Mouse (Mus musculus): ENCODE data around the gene Dhps. TPM values are rescaled to one million over a fixed set of nuclear protein-coding genes. Genes with fewer than 3 reads are reported as not detected.
A peak's percentile ranks its signal among the peaks of the same experiment; 100 is the strongest.

Dhps gene
- polyA plus RNA-seq (2012; rRNA removed) (44.9 and 46.9 TPM in 2 replicates), polyA plus RNA-seq (2014; fragmentation: Nextera tagmentation; extraction: Ambion mirVana) (46.1 and 47.7 TPM in 2 replicates)

DNA sequence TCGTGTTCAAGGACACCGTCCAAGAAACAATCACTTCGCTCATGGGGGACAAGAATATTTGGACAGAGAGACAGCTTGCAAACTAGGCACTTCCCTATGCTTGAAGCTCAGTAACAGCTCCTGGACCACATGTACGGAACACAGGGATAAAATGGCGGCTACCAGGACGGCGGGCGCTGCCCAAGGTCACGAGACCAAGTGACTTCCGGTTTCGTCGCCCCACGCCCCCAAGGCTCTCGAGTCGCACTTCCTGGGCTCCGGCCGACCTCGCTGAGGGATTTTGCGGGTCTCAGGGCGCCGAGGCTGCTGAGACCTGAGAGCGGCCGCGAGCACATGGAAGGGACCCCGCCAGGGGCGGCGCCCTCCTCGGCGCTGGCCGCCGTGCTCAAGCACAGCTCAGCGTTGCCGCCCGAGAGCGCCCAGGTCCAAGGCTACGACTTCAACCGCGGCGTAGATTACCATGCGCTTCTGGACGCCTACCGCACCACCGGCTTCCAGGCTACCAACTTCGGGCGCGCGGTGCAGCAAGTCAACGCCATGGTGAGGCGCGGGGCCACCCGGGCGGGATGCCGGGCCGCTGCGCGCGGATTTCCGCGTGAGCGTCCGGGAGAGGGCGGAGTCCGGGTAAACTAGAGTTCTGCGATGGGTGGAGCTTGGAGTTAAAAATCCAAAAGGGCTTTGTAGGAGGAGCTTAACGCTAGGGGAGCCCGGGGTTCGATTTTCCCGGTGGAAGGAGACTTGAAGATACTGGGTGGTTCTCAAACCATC is at the start of gene Dhps:
Gene Dhps (plus strand): TSS at position 244 of the 768 bp plus-strand sequence.
- peaks cover 10% of the 10 kb centered on the region for H3K4me1 ChIP-seq (ENCODE audit: control insufficient read depth, insufficient read depth, low read length)
- under 1% methylated on average over 61 of the region's 68 CpGs for WGBS
- H3K9ac ChIP-seq (ENCODE audit: low read depth, low read length, severe bottlenecking): peak within 1 kb of the TSS; percentile 80
- peaks cover 47% of the 10 kb centered on the region for H3K36me3 ChIP-seq (ENCODE audit: control insufficient read depth, insufficient read depth, low read length)
- H3K4me2 ChIP-seq (replicated peaks; ENCODE audit: low read depth, low read length, severe bottlenecking): peak within 1 kb of the TSS; percentile 72
- TF ChIP-seq POLR2A (IDR thresholded peaks at IDR 0.05; ENCODE audit: borderline replicate concordance, extremely low read depth, insufficient read depth, insufficient read length): 0 out of 2 replicates have a peak, but pooled peaks have one; percentile 55
- DNase-seq (ENCODE audit: low spot score) (peak; percentile 94), ATAC-seq (ENCODE audit: low FRiP score, low read depth) (peak; percentile 89)
- peak within 1 kb of the TSS; percentile 82 for H3K4me3 ChIP-seq (replicated peaks; ENCODE audit: low read length)
- peak within 1 kb of the TSS; percentile 89 for H3K27ac ChIP-seq (replicated peaks; ENCODE audit: low read depth, low read length)
- H3K27me3 ChIP-seq (ENCODE audit: control insufficient read depth, insufficient read depth, low read length): no peaks in the 10 kb centered on the region
- no peaks in the 10 kb centered on the region for H3K9me3 ChIP-seq (ENCODE audit: control insufficient read depth, low read length)

DNA sequence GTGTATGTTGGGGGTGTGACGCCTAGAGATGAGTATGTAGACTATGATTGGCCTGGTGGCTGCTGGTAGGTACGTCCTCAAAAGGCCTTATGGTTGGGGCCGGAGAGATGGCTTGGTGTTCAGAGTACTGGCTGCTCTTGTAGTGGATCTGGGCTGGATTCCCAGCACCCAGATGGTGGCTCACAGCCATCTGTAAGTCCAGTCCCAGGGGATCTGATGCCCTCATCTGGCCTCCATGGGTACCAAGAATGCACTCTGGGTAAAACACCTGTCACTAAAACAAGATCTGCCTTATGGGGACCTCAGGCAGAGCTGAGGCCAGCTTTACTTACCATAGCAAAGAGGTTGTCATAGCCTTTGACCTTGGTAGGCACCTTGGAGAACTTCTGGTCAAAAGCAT is 47.7 kb upstream of the Dhps start:
- H3K27me3 ChIP-seq (ENCODE audit: control insufficient read depth, insufficient read depth, low read length): no peaks in the 10 kb centered on the region
- 92% methylated on average over 3 of the region's 3 CpGs for WGBS
- DNase-seq (ENCODE audit: low spot score) (no peak), ATAC-seq (ENCODE audit: low FRiP score, low read depth) (no peak)
- H3K9me3 ChIP-seq (ENCODE audit: control insufficient read depth, low read length): no peaks in the 10 kb centered on the region
- no peak overlapping the region for H3K27ac ChIP-seq (replicated peaks; ENCODE audit: low read depth, low read length)
- H3K36me3 ChIP-seq (ENCODE audit: control insufficient read depth, insufficient read depth, low read length): peaks cover 34% of the 10 kb centered on the region
- peaks cover 27% of the 10 kb centered on the region for H3K4me1 ChIP-seq (ENCODE audit: control insufficient read depth, insufficient read depth, low read length)
- H3K9ac ChIP-seq (ENCODE audit: low read depth, low read length, severe bottlenecking): no peak overlapping the region
- TF ChIP-seq POLR2A (IDR thresholded peaks at IDR 0.05; ENCODE audit: borderline replicate concordance, extremely low read depth, insufficient read depth, insufficient read length): no peak
- H3K4me3 ChIP-seq (replicated peaks; ENCODE audit: low read length): peak overlapping the region; percentile 86
- peak overlapping the region; percentile 89; the same call in 1 of the 2 replicates for H3K4me2 ChIP-seq (replicated peaks; ENCODE audit: low read depth, low read length, severe bottlenecking)

DNA sequence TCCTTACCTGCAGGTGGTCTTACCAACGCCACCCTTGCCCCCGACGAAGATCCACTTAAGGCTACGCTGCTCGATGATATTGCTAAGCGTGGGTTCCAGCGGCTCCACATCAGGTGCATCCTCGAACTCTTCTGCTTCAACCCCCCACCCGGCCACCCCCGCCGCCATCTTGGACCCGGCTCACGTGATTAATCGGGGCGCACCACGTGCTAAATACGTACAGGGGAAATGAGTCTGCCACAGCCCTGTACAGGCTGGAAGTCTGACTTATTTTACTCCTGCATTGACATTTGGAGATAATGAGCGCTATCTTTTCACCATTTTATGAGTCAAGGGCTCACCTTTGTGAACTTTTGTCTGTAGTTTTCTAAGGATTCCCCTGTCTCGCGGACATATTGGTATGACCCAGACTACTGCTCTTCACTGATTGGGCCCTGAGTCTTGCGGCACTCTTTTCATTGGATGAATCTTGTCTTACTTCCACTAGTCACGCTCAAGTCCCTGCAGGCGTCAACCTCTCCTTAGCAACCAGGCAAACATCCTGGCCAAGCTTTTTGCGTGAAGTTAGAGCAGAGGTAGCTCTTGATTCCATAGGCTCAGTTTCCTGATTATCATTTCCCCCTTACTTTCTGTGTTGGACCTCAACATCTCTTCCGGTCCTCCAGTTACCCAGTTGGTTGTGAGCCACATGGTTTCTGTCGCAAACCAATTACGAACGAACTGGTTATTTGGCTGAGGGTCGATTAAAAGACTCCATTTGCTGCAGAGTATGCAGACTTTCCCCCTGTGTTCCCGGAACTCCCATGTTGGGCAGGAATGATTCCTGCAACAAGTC is 46.2 kb upstream of the Dhps start, which contains the start of gene Asna1:
Gene Asna1 (minus strand): TSS at position 184 of the 835 bp plus-strand sequence.
- Histone ChIP-seq H3K27ac (replicated peaks; ENCODE audit: low read depth, low read length) (peak within 1 kb of the TSS; percentile 88), H3K9ac (ENCODE audit: low read depth, low read length, severe bottlenecking) (peak within 1 kb of the TSS; percentile 72), H3K9me3 (ENCODE audit: control insufficient read depth, low read length) (no peaks in the 10 kb centered on the region), H3K27me3 (ENCODE audit: control insufficient read depth, insufficient read depth, low read length) (no peaks in the 10 kb centered on the region), H3K4me2 (replicated peaks; ENCODE audit: low read depth, low read length, severe bottlenecking) (peak within 1 kb of the TSS; percentile 89), H3K36me3 (ENCODE audit: control insufficient read depth, insufficient read depth, low read length) (peaks cover 32% of the 10 kb centered on the region), H3K4me3 (replicated peaks; ENCODE audit: low read length) (peak within 1 kb of the TSS; percentile 100), H3K4me1 (ENCODE audit: control insufficient read depth, insufficient read depth, low read length) (peaks cover 30% of the 10 kb centered on the region)
- TF ChIP-seq POLR2A (IDR thresholded peaks at IDR 0.05; ENCODE audit: borderline replicate concordance, extremely low read depth, insufficient read depth, insufficient read length): no peak
- peak; percentile 93 for DNase-seq (ENCODE audit: low spot score)
- ATAC-seq (ENCODE audit: low FRiP score, low read depth): peak; percentile 95
- WGBS: 6% methylated on average over 30 of the region's 30 CpGs

DNA sequence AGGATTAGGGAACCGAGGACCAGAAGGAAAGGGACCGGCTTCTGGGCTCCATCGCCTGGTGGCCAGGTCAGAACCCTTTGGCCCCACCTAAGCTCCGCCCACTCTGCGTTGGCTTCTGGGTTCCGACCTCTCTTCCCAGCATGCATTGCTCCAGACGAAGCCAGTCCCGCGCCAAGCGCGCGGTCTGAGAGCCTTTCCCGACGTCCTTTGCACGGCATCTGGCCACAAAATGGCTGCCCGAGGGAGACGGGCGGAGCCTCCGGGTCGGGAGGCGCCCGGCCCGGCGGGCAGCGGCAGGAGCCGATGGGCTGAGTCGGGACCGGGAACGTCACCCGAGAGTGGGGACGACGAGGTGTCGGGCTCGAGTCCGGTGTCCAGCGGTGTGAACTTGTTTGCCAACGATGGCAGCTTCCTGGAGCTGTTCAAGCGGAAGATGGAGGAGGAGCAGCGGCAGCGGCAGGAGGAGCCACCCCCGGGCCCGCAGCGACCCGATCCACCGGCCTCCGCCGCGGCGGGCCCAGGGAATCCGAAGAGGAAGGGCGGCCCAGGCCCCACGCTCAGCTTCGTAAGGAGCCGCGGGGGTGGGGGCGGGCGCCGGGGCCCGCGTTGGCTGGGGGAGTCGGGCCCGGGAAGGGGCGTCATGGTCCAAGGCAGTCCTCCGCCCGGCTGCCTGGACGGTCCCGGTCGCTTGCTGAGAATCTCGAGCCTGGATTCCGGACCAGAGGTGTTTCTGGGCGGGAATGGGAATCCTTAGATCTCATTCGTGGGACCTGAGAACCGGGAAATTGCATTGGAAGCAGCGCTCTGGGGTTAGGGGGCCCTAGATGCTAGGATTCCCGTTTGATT is 44.7 kb upstream of the Dhps start, which contains the start of gene Trir:
Gene Trir (plus strand): TSS at position 154 of the 846 bp plus-strand sequence.
- peak within 1 kb of the TSS; percentile 89 for H3K4me2 ChIP-seq (replicated peaks; ENCODE audit: low read depth, low read length, severe bottlenecking)
- peak; percentile 94; the same call in 1 of the 2 replicates for TF ChIP-seq POLR2A (IDR thresholded peaks at IDR 0.05; ENCODE audit: borderline replicate concordance, extremely low read depth, insufficient read depth, insufficient read length)
- peak within 1 kb of the TSS; percentile 97 for H3K9ac ChIP-seq (ENCODE audit: low read depth, low read length, severe bottlenecking)
- peaks cover 46% of the 10 kb centered on the region for H3K36me3 ChIP-seq (ENCODE audit: control insufficient read depth, insufficient read depth, low read length)
- ATAC-seq (ENCODE audit: low FRiP score, low read depth): peak; percentile 84
- peak; percentile 98 for DNase-seq (ENCODE audit: low spot score)
- H3K4me3 ChIP-seq (replicated peaks; ENCODE audit: low read length): peak within 1 kb of the TSS; percentile 100
- peak within 1 kb of the TSS; percentile 88 for H3K27ac ChIP-seq (replicated peaks; ENCODE audit: low read depth, low read length)
- peaks cover 30% of the 10 kb centered on the region for H3K4me1 ChIP-seq (ENCODE audit: control insufficient read depth, insufficient read depth, low read length)
- H3K27me3 ChIP-seq (ENCODE audit: control insufficient read depth, insufficient read depth, low read length): no peaks in the 10 kb centered on the region
- WGBS: 0% methylated on average over 49 of the region's 75 CpGs
- no peaks in the 10 kb centered on the region for H3K9me3 ChIP-seq (ENCODE audit: control insufficient read depth, low read length)
